Mouse (Mus musculus) heart, embryonic 12.5 days (tissue): ENCODE results near the gene Mthfsl. TPM values are rescaled to one million over a fixed set of nuclear protein-coding genes. Genes with fewer than 3 reads are reported as not detected.
"Not testable (repeated sequence)": the region's sequence is repeated elsewhere in the genome, so short reads cannot be mapped to it uniquely, and the experiment has no call there.

Experiments
- ATAC-seq: fragments of 200-750 bp; cut with Nextera tagmentation; 2 replicates; pipeline ENCODE4 v1.8.0; 2017; ENCODE audit warnings: moderate TSS enrichment, moderate library complexity; ENCODE audit not compliant: insufficient number of reproducible peaks, low FRiP score
- H3K27ac ChIP-seq: fragments of 300-500 bp; sonication (generic); 2 replicates; pipeline ENCODE4 v1.5.1; 2016; ENCODE audit warnings: mild to moderate bottlenecking, moderate library complexity; ENCODE audit not compliant: poor library complexity, severe bottlenecking
- H3K27me3 ChIP-seq: fragments of 300-500 bp; sonication (generic); replicated peaks from 2 replicates; pipeline ENCODE4 v1.6.1; 2016; ENCODE audit warnings: mild to moderate bottlenecking, moderate library complexity
- H3K36me3 ChIP-seq: fragments of 300-500 bp; sonication (generic); 2 replicates; pipeline ENCODE4 v1.6.1; 2016; ENCODE audit warnings: mild to moderate bottlenecking, moderate library complexity
- H3K4me1 ChIP-seq: fragments of 300-500 bp; sonication (generic); replicated peaks from 2 replicates; pipeline ENCODE4 v1.6.1; 2016; ENCODE audit warnings: mild to moderate bottlenecking
- H3K4me2 ChIP-seq: fragments of 300-500 bp; sonication (generic); 2 replicates; pipeline ENCODE4 v1.6.1; 2016; ENCODE audit warnings: mild to moderate bottlenecking, moderate library complexity
- H3K4me3 ChIP-seq: fragments of 300-500 bp; sonication (generic); 2 replicates; pipeline ENCODE4 v1.5.1; 2016; ENCODE audit warnings: mild to moderate bottlenecking
- H3K9ac ChIP-seq: fragments of 300-500 bp; sonication (generic); 2 replicates; pipeline ENCODE4 v1.6.1; 2016; ENCODE audit warnings: mild to moderate bottlenecking, moderate library complexity
- H3K9me3 ChIP-seq: fragments of 300-500 bp; sonication (generic); replicated peaks from 2 replicates; pipeline ENCODE4 v1.6.1; 2016; ENCODE audit warnings: mild to moderate bottlenecking, moderate library complexity
- WGBS: fragments of 180-500 bp; shearing (Covaris S2); methylation state at CpG from one replicate; pipeline ENCODE4 v1.1.7; 2016; 5-methylcytosine and 5-hydroxymethylcytosine counted together
- polyA plus RNA-seq: library from polyadenylated mRNA; unstranded; fragments of >200 nt; fragmentation: Nextera tagmentation; extraction: Ambion mirVana; gene quantifications from 2 replicates; pipeline ENCODE4 v1.2.1, GENCODE M21; 2016

Gene Mthfsl
- 25.7 and 27.6 TPM in 2 replicates for polyA plus RNA-seq

DNA sequence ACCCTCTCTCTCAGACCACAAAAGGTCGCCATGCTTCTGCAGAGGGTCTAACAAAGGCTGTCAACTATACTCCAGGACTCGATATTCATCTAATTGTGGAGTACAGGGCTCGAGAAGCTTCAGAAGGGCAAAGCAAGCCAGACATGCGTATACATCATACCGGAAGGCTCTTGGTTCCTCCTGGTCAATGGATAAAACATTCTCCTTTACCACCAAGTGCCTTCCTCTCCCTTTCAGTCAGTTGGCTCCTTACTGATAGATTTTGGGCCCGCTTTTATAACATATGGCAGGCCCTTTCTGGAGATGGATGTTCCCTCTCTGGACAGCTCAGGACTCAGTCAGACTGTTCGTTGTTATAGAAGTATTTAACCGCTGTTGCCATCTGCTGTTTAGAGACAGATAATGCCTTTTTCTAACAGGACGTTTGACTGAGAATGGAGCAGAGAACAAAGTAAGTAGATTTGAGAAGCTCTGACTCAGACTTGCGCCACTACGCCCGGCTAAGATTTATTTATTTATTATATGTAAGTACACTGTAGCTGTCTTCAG lies at the start of gene Mthfsl:
TSS of gene Mthfsl (minus strand) at position 308 of the 549 bp plus-strand sequence.
- not testable (repeated sequence) for H3K27me3 ChIP-seq, H3K9ac ChIP-seq, H3K36me3 ChIP-seq, H3K9me3 ChIP-seq, H3K4me1 ChIP-seq
- Histone ChIP-seq H3K4me3 (peak within 1 kb of the TSS; percentile 41), H3K4me2 (peak within 1 kb of the TSS; percentile 64), H3K27ac (peak within 1 kb of the TSS; percentile 87)
- 27% methylated on average over 11 of the region's 12 CpGs for WGBS
- ATAC-seq, result 0 out of 2 replicates have a peak, but pooled peaks have one; percentile 38

DNA sequence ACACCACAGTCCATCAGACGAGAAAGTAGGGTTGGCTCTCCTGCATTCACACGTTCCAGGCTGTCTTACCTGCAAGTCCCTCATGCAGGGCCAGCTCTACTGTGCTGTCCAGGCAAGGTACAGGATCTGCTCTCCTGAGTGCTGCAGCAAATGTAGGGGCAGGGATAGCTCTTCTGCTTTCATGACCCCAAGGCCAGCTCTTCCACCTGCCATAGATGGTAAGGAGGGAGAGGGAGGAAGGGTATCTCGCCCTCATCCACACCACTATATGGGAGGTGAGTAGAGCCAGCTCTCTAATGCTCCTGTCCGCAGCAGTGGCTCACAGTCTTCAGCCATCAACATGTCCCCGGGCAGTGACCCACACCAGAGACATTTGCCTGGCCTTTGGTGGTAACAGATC lies 49.4 kb upstream of the Mthfsl start:
- H3K9me3 ChIP-seq, ATAC-seq, H3K27me3 ChIP-seq, H3K4me1 ChIP-seq, H3K9ac ChIP-seq, H3K4me3 ChIP-seq, H3K27ac ChIP-seq, H3K36me3 ChIP-seq, H3K4me2 ChIP-seq: not testable (repeated sequence)
- 68% methylated on average over 4 of the region's 5 CpGs for WGBS

DNA sequence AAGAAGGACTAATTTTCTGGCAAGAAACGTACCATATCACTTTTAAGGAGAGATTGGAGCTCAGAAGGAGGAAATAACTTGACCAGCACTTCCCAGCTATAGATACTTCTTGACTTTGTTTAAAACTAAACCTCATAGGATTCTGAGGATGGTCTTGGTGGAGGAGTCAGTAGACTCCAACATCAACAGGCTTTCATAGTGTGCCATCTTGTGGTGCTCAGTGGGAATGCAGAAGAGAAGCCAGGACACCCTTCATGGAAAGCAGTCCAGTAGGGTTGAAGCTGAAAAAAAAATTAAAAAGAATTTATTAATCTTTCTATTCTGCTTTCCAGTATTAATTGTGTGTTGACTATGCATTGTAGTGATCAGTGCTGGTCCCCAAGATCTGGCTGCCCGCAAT lies 26.6 kb upstream of the Mthfsl start:
- not testable (repeated sequence) for H3K9ac ChIP-seq, H3K4me2 ChIP-seq, H3K27me3 ChIP-seq, H3K4me3 ChIP-seq, H3K27ac ChIP-seq, ATAC-seq, H3K36me3 ChIP-seq, H3K9me3 ChIP-seq, H3K4me1 ChIP-seq
- whole genome bisulfite sequencing, result 20% methylated on average over 1 of the region's 2 CpGs

DNA sequence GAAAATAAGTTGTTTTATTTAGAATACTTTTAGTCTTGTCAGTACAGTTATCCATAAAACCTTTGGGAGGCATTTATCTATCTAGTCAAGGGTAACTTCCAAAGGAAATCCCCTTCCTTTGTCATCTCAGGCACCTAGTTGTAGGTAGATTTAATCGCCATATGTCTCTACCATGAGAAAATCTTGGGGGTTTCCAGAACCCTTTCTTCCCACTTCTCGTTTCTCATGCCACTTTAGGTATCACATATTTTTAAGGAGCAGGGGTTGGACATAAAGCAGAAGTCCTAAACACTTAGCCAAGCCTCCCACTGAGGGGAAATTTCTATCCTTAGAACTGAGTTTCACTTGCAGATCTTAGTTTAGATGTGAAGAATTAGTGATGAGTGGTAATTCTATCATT lies 25.9 kb upstream of the Mthfsl start:
- not testable (repeated sequence) for H3K9me3 ChIP-seq, H3K9ac ChIP-seq, H3K27me3 ChIP-seq, H3K27ac ChIP-seq, ATAC-seq, H3K36me3 ChIP-seq, H3K4me1 ChIP-seq, H3K4me2 ChIP-seq, H3K4me3 ChIP-seq
- WGBS, result 75% methylated on average over 1 of the region's 2 CpGs

DNA sequence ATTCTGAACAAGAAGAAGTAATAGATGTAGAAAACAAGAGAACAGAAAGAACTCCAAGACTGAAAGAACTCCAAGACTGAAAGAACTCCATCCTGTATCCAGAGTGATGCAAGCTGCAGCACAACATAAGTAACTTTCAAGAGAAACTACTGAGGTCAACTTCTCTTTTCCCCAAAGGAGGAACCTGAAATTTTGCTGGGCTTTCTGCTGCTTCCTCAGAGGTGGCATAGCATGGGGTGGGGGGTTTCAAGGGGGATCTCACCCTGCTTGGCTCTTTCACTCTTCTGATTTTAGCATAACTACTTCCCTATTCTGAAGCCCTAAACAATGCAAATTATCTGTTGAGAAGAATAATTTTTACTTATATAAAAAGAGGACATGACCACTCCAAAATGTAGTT lies 15.2 kb upstream of the Mthfsl start:
- not testable (repeated sequence) for ATAC-seq, H3K4me1 ChIP-seq, H3K4me2 ChIP-seq, H3K9ac ChIP-seq, H3K27me3 ChIP-seq, H3K9me3 ChIP-seq, H3K4me3 ChIP-seq, H3K36me3 ChIP-seq, H3K27ac ChIP-seq

DNA sequence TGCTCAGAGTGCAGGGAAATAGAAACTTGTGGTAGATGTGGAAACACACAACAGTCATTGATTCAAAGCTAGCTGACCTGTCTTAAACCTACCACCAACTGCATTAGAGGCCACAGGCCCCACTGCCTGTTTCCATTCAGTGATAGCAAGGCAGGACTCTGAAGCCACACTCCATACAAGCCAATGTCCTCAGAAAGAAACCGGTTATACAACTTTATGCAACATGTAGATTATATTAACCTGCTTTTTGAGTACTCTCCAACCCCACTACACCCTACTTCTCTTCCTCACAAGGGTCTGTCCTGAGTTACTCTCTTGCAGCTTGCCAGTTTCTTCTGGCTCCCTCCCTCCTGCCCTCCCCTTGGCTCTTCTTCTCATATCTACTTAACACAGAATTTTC lies 13.1 kb upstream of the Mthfsl start:
- not testable (repeated sequence) for H3K36me3 ChIP-seq

DNA sequence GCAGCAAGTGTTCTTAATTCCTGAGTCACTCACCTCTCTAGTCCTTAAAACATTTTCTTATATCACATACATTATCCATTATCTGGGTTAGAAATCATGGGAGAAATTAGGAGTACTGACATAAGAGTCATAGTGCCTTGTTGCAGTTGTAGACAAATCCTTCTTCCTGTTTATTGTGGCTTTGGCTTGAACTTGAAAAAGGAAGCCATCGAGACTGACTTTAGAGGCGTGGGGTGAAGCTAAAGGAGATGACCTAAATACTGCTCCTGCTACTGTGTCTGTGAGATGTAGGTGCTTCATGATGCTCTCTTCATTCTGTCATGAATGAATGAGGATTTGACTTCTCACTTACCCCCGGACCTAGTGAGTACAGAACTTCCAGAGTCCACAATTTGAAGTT lies 12.2 kb upstream of the Mthfsl start:
- not testable (repeated sequence) for H3K4me1 ChIP-seq, H3K27me3 ChIP-seq, ATAC-seq, H3K9me3 ChIP-seq, H3K27ac ChIP-seq, H3K4me2 ChIP-seq, H3K9ac ChIP-seq, H3K4me3 ChIP-seq, H3K36me3 ChIP-seq
- 62% methylated on average over 2 of the region's 3 CpGs for WGBS

More for the DNA sequence above, 13.1 kb upstream of the Mthfsl start:
- H3K4me3 ChIP-seq, H3K27me3 ChIP-seq, H3K4me2 ChIP-seq, H3K9ac ChIP-seq, H3K9me3 ChIP-seq, H3K4me1 ChIP-seq, H3K27ac ChIP-seq, ATAC-seq: not testable (repeated sequence)
- 85% methylated on average over 1 of the region's 1 CpGs for WGBS

DNA sequence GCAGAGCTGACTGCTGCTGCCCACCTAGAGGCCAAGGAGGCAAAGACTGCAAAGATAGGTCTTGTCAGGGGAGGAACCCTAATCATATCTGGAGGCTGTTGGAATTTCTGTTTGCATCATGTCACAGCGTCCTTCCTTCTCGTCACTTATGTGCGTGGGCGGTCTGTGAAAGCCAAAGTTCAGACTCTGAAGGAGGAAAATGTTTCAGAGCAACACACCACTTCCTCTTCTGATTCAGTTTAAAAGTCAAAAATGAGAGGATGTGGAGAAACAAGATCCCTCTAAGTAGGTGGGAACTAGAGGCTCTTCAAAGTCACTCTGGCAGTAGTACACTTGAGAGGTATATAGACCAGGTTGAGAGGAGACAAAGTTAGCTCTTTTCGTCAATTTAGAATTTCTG lies 11.6 kb upstream of the Mthfsl start, which contains the start of gene Bcl2a1d:
TSS of gene Bcl2a1d (minus strand) at position 187 of the 400 bp plus-strand sequence.
- H3K4me2 ChIP-seq, H3K9me3 ChIP-seq, ATAC-seq, H3K27me3 ChIP-seq, H3K4me3 ChIP-seq, H3K27ac ChIP-seq, H3K4me1 ChIP-seq, H3K36me3 ChIP-seq, H3K9ac ChIP-seq: not testable (repeated sequence)
- 60% methylated on average over 5 of the region's 5 CpGs for WGBS

DNA sequence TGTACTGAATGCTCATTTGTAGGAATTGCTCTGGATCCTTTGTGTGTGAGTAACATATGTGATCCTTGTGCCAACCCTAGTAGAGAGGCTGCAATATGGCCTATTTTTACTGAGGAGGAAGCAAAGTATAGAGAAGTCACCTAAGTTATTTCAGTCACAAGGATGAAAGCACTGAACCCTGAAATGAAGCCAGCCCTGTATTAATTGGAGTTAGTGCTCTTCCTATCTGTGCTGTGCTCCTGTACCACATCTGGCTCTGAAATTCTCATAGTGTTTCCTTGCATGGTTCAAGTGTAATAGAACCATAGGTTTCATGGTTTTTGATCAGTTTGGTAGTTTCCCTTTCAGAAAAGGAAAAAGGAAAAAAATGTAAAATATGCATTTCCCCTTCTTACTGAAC lies 8.2 kb upstream of the Mthfsl start:
- not testable (repeated sequence) for H3K9me3 ChIP-seq, H3K36me3 ChIP-seq, H3K4me2 ChIP-seq, H3K27me3 ChIP-seq, H3K4me3 ChIP-seq, H3K9ac ChIP-seq, H3K4me1 ChIP-seq, ATAC-seq, H3K27ac ChIP-seq

DNA sequence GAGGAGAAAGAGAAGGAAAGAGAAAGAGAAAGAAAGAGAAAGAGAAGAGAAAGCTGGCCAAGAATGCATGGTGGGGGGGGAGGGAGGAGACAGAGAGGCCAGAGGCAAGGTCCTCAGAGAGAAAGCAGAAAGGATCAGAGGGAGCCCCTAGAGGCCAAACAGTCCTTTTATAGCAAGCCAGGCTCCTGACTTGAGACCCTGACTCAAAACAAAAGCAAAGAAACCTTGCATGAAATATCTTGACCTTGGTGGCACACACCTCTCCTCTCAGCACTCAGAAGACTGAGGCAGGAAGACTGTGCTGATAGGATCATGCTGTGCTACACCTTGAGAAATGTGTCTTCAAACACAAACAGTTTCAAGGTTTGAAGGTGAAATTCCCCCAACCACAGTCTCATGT lies 1.5 kb upstream of the Mthfsl start:
- not testable (repeated sequence) for H3K4me1 ChIP-seq, H3K27me3 ChIP-seq, H3K4me2 ChIP-seq, ATAC-seq, H3K9me3 ChIP-seq, H3K36me3 ChIP-seq, H3K27ac ChIP-seq, H3K9ac ChIP-seq, H3K4me3 ChIP-seq

DNA sequence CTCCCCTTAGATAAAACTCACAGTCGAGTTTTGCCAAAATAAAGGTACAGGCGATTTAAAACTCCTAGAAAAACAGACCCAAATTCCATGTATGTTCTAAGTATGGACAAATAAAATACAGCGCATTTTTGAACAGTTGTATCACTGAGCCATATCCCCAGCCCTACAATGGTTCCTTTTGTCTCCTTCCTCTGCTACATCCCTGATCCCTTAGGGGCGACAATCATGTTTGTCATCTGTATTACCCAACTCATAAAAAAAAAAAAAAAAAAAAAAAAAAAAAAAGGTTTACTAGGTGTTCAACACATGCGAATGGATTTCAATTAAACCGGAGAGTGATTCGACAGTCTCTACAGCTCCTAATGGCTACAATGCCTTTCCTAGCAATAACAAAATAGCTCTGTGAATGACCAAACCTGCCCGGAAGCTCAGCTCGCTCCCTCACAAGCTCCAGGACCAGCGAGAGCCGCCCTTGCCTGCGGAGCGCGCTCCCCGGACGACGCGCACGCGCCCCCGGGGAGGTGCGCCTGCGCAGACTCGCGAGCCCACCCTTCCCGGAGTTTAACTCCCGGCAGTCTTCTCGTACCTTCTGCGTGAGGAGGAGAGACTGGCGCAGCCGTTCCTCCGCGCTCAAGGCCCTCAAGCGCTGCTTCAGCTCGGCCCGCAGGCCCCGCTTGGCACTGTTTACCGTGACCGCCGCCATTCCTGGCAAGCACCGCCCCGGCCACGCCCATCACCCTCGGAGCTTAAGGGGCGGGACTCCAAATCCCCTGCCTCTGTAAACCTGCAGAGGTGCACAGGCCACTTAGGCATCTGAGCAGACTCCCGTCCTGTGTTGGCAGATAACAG lies 799 bp downstream of the Mthfsl start:
- H3K4me1 ChIP-seq, result not testable (repeated sequence)

DNA sequence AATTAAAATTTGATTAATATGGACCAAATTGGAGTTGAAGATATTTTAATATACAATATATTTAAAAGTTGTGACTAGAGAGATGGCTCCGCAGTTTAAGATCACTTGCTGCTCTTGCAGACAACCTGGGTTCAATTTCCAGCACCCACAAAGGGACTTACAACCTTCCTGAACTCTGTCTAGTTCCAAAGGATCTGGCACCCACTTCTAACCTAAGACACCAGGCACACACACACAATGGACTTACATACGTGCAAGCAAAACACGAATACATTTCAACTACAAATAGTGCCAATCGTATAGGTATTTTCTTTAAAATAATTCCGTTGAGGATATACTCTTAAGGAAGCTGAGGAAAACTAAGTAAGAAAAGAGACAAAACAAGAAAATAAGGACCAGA lies 1.5 kb downstream of the Mthfsl start:
- H3K4me3 ChIP-seq, ATAC-seq, H3K27ac ChIP-seq, H3K9ac ChIP-seq, H3K36me3 ChIP-seq, H3K27me3 ChIP-seq, H3K4me1 ChIP-seq, H3K9me3 ChIP-seq: not testable (repeated sequence)
- H3K4me2 ChIP-seq, result peak overlapping the region; percentile 51; the same call in 1 of the 2 replicates
- WGBS, result 82% methylated on average over 5 of the region's 5 CpGs

More for the DNA sequence above, 799 bp downstream of the Mthfsl start:
- ATAC-seq, result peak; percentile 94
- not testable (repeated sequence) for H3K9me3 ChIP-seq, H3K27me3 ChIP-seq, H3K9ac ChIP-seq, H3K36me3 ChIP-seq
- Histone ChIP-seq H3K27ac (peak overlapping the region; percentile 87), H3K4me2 (peak overlapping the region; percentile 51), H3K4me3 (peak overlapping the region; percentile 41)
- 12% methylated on average over 21 of the region's 46 CpGs for WGBS
